Mouse (Mus musculus) lung, postnatal 0 days (tissue): ENCODE data around the gene Ccdc154.

Experiments
- CTCF ChIP-seq: IDR thresholded peaks from 2 replicates; pipeline ENCODE4 v1.5.1; 2016; ENCODE audit warnings: antibody characterized with exemption, mild to moderate bottlenecking
- EP300 ChIP-seq: IDR thresholded peaks from 2 replicates; pipeline ENCODE4 v1.6.1; 2016; ENCODE audit warnings: antibody characterized with exemption, mild to moderate bottlenecking, control low read depth

GRCm38 (mm10) chr17:25115664-25116432, 46.4 kb upstream of the Ccdc154 start, which contains the start of gene Telo2:
- TF ChIP-seq CTCF (no peak), EP300 (no peak)
